Mouse (Mus musculus): ENCODE results near the gene Mpped2.

GRCm38 (mm10) chr2:106837241-106837640 is 144.2 kb downstream of the Mpped2 start:
- TF ChIP-seq ZC3H11A (IDR thresholded peaks at IDR 0.05; ENCODE audit: borderline replicate concordance, low read depth, low read length), result no peak
- TF ChIP-seq MAFK (IDR thresholded peaks at IDR 0.05; ENCODE audit: insufficient read depth, low read depth, low read length), result no peak
- no peak for TF ChIP-seq CHD2 (IDR thresholded peaks at IDR 0.05; ENCODE audit: low read depth, low read length)
- no peak for TF ChIP-seq HCFC1 (IDR thresholded peaks at IDR 0.05; ENCODE audit: borderline replicate concordance, insufficient read depth, low read length)

All from ES-E14 (cell line).